Mouse (Mus musculus) neural tube, embryonic 15.5 days (tissue): ENCODE measurements around the gene Tmem50a. TPM values are rescaled to one million over a fixed set of nuclear protein-coding genes. Genes with fewer than 3 reads are reported as not detected.

Source experiments
- ATAC-seq: fragments of 200-750 bp; cut with Nextera tagmentation; 2 replicates; pipeline ENCODE4 v1.8.0; 2017; ENCODE audit warnings: mild to moderate bottlenecking, moderate TSS enrichment, moderate library complexity; ENCODE audit not compliant: low FRiP score
- H3K27ac ChIP-seq: fragments of 300-500 bp; sonication (generic); replicated peaks from 2 replicates; pipeline ENCODE4 v1.5.1; 2015; ENCODE audit warnings: mild to moderate bottlenecking, inconsistent platforms
- H3K27me3 ChIP-seq: fragments of 300-500 bp; sonication (generic); replicated peaks from 2 replicates; pipeline ENCODE4 v1.6.1; 2015; ENCODE audit warnings: inconsistent platforms
- H3K36me3 ChIP-seq: fragments of 300-500 bp; sonication (generic); 2 replicates; pipeline ENCODE4 v1.6.1; 2015; ENCODE audit warnings: inconsistent platforms
- H3K4me1 ChIP-seq: fragments of 300-500 bp; sonication (generic); 2 replicates; pipeline ENCODE4 v1.6.1; 2015; ENCODE audit warnings: inconsistent platforms
- H3K4me2 ChIP-seq: fragments of 300-500 bp; sonication (generic); 2 replicates; pipeline ENCODE4 v1.6.1; 2015; ENCODE audit warnings: inconsistent platforms, mild to moderate bottlenecking, moderate library complexity
- H3K4me3 ChIP-seq: fragments of 300-500 bp; sonication (generic); replicated peaks from 2 replicates; pipeline ENCODE4 v1.5.1; 2015; ENCODE audit warnings: mild to moderate bottlenecking, inconsistent platforms
- H3K9ac ChIP-seq: fragments of 300-500 bp; sonication (generic); replicated peaks from 2 replicates; pipeline ENCODE4 v1.6.1; 2015; ENCODE audit warnings: mild to moderate bottlenecking, inconsistent platforms
- H3K9me3 ChIP-seq: fragments of 300-500 bp; sonication (generic); replicated peaks from 2 replicates; pipeline ENCODE4 v1.6.1; 2016; ENCODE audit warnings: inconsistent platforms
- WGBS: fragments of 180-500 bp; shearing (Covaris S2); methylation state at CpG from one replicate; pipeline ENCODE4 v1.1.7; 2015; ENCODE audit warnings: mixed read lengths; 5-methylcytosine and 5-hydroxymethylcytosine counted together
- polyA plus RNA-seq: library from polyadenylated mRNA; unstranded; fragments of >200 nt; fragmentation: Nextera tagmentation; extraction: Ambion mirVana; gene quantifications from 2 replicates; pipeline ENCODE4 v1.2.1, GENCODE M21; 2015

Gene Tmem50a
- polyA plus RNA-seq, 1 experiment from 2014 or later: 218 TPM

DNA sequence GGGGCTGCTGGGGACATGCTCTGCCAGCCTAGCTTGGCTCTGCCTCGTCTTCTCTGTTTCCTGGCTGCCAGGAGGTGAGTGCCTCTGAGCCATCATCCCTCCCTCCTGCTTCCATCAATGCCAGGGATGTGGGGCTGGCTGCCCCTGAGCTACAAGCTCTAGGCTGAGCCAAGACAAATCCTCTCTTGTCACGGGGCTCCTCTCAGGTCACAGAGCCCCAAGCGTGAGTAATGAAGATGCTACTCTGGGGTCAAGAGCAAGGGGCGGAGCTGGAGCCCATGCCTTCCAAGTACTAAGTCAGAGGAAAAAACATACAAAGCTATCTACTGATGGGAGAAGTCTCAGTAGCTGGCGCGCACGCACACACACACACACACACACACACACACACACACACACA lies 11.8 kb downstream of the Tmem50a start:
- Histone ChIP-seq H3K27me3 (no peaks in the 10 kb centered on the region), H3K4me2 (no peak overlapping the region), H3K9ac (no peak overlapping the region), H3K4me1 (no peaks in the 10 kb centered on the region), H3K27ac (no peak overlapping the region), H3K4me3 (no peak overlapping the region), H3K36me3 (peaks cover 95% of the 10 kb centered on the region), H3K9me3 (no peaks in the 10 kb centered on the region)
- ATAC-seq: no peak
- WGBS: 80% methylated on average over 7 of the region's 7 CpGs

DNA sequence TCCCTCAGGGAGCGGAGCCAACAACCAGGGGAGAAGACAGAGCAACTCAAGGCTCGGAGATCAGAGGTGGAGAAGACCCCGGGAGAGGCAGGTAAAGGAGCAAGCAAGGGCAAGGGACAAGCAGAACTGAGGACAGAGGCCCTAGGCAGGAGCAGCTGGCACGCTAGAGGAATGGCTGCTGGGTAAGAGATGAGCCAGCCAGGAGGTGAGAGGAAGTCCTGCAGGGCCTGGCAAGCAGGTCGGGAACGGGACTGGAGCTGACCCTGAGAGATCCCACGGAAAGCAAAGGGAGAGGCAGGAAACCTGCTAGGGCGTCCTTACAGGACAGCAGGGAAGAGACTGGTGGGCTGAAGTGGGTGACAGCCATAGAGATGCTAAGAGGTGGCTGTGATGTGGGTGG lies 13.7 kb downstream of the Tmem50a start:
- WGBS: 97% methylated on average over 8 of the region's 8 CpGs
- Histone ChIP-seq H3K4me2 (no peak overlapping the region), H3K4me1 (no peaks in the 10 kb centered on the region), H3K27ac (no peak overlapping the region), H3K4me3 (no peak overlapping the region), H3K9ac (no peak overlapping the region), H3K27me3 (no peaks in the 10 kb centered on the region), H3K36me3 (peaks cover 93% of the 10 kb centered on the region), H3K9me3 (no peaks in the 10 kb centered on the region)
- no peak for ATAC-seq

DNA sequence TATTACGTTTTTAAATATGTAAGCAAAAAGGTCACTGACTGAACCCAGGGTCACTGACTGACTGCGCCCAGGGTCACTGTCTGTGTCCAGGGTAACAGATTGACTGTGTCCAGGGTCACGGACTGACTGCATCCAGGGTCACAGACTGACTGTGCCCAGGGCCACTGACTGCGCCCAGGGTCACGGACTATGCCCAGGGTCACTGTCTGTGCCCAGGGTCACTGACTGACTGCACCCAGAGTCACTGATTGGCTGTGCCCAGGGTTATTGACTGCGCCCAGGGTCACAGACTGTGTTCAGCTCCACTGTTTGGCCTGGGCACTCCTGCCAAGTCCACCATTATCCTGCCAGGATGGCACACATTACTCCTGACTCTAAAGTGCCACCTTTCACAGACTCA lies 17.6 kb downstream of the Tmem50a start:
- H3K36me3 ChIP-seq: peaks cover 67% of the 10 kb centered on the region
- H3K27me3 ChIP-seq: no peaks in the 10 kb centered on the region
- H3K9me3 ChIP-seq: no peaks in the 10 kb centered on the region
- H3K27ac ChIP-seq: no peak overlapping the region
- no peak for ATAC-seq
- no peak overlapping the region for H3K4me2 ChIP-seq
- 91% methylated on average over 6 of the region's 6 CpGs for WGBS
- no peak overlapping the region for H3K9ac ChIP-seq
- H3K4me3 ChIP-seq: no peak overlapping the region
- no peaks in the 10 kb centered on the region for H3K4me1 ChIP-seq

DNA sequence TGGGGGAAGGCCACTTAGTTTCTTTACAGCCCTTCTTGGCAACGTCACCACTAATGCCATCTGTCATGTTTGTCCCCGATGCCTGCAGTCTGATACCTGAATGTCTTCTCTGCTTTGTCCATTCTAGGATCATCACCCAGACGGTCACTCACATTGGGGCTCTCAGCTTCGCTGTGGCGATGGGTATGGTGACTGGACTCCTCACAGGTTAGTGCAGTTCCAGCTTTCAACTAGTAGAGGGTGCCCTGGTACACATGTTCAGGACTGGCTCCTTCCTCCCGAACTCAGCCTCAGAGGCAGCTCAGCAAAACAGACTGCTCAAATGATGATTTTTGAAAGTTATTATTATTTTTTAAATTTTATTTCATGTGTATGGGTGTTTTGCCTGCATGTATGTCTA lies 22.7 kb downstream of the Tmem50a start:
- WGBS: 81% methylated on average over 6 of the region's 6 CpGs
- H3K9ac ChIP-seq: no peak overlapping the region

DNA sequence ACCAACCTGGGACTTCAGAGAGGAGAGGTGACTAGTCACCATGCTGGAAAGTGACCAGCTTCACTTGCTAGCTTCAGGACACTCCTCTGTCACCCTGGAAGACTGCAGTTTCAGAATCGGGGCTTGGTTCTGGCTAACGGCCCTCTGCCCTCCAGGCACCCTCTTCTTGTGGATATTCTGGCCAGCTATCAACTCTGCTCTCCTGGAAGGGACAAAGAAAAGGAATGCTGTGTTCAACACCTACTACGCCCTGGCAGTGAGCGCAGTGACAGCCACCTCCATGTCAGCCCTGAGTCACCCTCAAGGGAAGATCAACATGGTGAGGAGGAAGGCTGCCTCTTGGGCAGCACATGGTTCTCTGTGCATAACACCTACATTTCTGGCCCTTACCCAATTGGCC lies 30.5 kb downstream of the Tmem50a start:
- Histone ChIP-seq H3K27me3 (no peaks in the 10 kb centered on the region), H3K4me2 (no peak overlapping the region), H3K36me3 (no peaks in the 10 kb centered on the region), H3K27ac (no peak overlapping the region), H3K4me1 (peaks cover 5% of the 10 kb centered on the region), H3K4me3 (no peak overlapping the region), H3K9ac (no peak overlapping the region), H3K9me3 (no peaks in the 10 kb centered on the region)
- ATAC-seq: no peak
- 92% methylated on average over 4 of the region's 4 CpGs for WGBS

More for the DNA sequence above, 22.7 kb downstream of the Tmem50a start:
- no peaks in the 10 kb centered on the region for H3K9me3 ChIP-seq
- no peak overlapping the region for H3K27ac ChIP-seq
- H3K4me2 ChIP-seq: no peak overlapping the region
- no peak overlapping the region for H3K4me3 ChIP-seq
- peaks cover 21% of the 10 kb centered on the region for H3K36me3 ChIP-seq
- ATAC-seq: no peak
- H3K27me3 ChIP-seq: no peaks in the 10 kb centered on the region
- H3K4me1 ChIP-seq: no peaks in the 10 kb centered on the region

DNA sequence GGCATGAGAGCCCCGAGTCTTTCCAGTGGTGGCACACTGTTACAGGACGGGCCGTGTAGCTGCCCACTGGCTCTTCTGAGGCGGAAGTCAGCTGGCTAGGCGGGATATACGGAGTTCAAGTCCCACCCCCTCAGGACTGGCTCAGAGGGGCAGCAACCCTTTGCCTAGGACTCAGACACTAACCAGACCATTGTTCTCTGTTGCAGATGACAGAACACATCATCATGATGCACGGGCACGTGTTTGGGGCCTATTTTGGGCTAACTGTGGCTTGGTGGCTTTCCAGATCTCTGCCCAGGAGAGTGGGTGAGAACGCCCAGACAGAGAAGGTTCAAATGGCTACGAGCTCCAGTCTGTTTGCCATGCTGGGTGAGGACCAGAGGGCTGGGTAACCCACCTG lies 31.0 kb downstream of the Tmem50a start:
- no peak overlapping the region for H3K9ac ChIP-seq
- WGBS: 87% methylated on average over 10 of the region's 10 CpGs
- peaks cover 11% of the 10 kb centered on the region for H3K4me1 ChIP-seq
- no peak overlapping the region for H3K4me2 ChIP-seq
- no peaks in the 10 kb centered on the region for H3K36me3 ChIP-seq
- H3K9me3 ChIP-seq: no peaks in the 10 kb centered on the region
- no peaks in the 10 kb centered on the region for H3K27me3 ChIP-seq
- ATAC-seq: no peak
- no peak overlapping the region for H3K4me3 ChIP-seq
- H3K27ac ChIP-seq: no peak overlapping the region

DNA sequence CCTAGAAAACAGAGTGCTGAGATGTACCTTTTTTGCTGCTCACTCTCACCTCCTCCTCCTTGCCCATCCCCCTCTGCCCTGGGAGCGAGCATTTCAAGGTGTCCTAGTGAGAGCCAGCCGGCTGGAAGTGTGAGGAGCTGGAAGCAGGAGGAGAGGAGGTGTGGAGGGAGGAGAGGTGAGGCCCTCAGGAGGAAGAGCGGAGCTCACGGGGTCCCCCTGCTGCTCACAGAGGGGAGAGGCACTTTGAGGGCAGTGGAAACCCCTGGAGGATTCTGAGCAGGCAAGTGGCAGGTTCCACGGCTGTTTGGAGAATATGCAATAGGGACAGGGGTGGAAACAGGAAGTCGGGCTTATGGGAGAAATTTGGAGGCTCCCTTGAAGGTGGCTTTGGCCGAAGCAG lies 31.6 kb downstream of the Tmem50a start:
- no peaks in the 10 kb centered on the region for H3K27me3 ChIP-seq
- H3K27ac ChIP-seq: no peak overlapping the region
- H3K9ac ChIP-seq: no peak overlapping the region
- peaks cover 11% of the 10 kb centered on the region for H3K4me1 ChIP-seq
- WGBS: 40% methylated on average over 7 of the region's 7 CpGs
- H3K9me3 ChIP-seq: no peaks in the 10 kb centered on the region
- H3K4me3 ChIP-seq: no peak overlapping the region
- ATAC-seq: no peak
- no peak overlapping the region for H3K4me2 ChIP-seq
- H3K36me3 ChIP-seq: no peaks in the 10 kb centered on the region

DNA sequence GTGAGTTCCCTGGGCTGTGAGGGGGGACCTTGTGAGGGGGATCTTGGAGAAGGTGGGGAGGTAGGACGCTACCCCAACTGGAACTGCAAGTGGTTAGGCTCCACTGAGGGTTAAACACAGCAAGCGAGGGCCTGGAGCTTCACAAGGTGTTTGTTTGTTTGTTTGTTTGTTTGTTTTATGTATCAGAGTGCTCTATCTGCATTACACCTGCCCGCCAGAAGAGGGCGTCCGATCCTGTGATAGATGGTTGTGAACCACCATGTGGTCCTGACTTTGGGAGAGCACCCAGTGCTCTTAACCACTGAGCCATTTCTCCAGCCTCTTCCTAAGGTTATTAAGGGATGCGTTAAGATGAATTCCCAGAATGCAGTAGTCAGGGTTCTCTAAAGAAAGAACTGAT lies 34.8 kb downstream of the Tmem50a start:
- 34% methylated on average over 6 of the region's 6 CpGs for WGBS

DNA sequence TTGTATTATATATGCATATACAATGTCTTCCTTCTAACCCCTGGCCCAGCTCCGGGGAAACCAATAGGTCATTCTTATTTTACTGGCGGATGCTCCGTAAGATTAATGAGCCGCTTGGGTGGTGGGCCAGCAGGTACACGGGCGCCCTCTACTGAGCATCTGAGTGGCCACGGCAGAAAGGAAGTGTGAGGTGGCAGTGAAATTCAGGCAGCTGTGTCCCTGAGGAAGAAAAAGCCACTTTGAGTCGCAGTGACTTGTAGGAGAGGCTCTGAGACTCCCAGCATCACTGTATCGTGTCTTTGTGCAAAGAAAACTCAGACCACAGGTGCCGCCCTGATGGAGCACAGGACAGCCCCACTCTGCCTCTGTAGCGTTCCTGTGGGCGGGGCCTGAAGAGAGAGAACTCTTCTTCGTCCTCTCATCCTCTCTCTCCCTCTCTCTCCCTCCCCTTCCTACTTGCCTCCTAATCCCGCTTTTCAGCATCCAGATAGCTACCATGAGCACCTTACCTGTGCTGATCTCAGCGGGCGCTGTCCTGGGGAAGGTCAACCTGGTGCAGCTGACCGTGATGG lies 35.3 kb downstream of the Tmem50a start:
- no peaks in the 10 kb centered on the region for H3K9me3 ChIP-seq
- peak overlapping the region; percentile 28 for H3K4me3 ChIP-seq
- H3K36me3 ChIP-seq: no peaks in the 10 kb centered on the region
- H3K4me1 ChIP-seq: peaks cover 11% of the 10 kb centered on the region
- no peak overlapping the region for H3K27ac ChIP-seq
- peak overlapping the region; percentile 37; the same call in 1 of the 2 replicates for H3K9ac ChIP-seq
- WGBS: 2% methylated on average over 17 of the region's 17 CpGs
- no peak for ATAC-seq
- H3K4me2 ChIP-seq: peak overlapping the region; percentile 63
- no peaks in the 10 kb centered on the region for H3K27me3 ChIP-seq

More for the DNA sequence above, 34.8 kb downstream of the Tmem50a start:
- Histone ChIP-seq H3K9me3 (no peaks in the 10 kb centered on the region), H3K27ac (no peak overlapping the region), H3K27me3 (no peaks in the 10 kb centered on the region), H3K4me2 (peak overlapping the region; percentile 63), H3K4me3 (peak overlapping the region; percentile 28), H3K9ac (no peak overlapping the region), H3K4me1 (peaks cover 11% of the 10 kb centered on the region), H3K36me3 (no peaks in the 10 kb centered on the region)
- no peak for ATAC-seq

DNA sequence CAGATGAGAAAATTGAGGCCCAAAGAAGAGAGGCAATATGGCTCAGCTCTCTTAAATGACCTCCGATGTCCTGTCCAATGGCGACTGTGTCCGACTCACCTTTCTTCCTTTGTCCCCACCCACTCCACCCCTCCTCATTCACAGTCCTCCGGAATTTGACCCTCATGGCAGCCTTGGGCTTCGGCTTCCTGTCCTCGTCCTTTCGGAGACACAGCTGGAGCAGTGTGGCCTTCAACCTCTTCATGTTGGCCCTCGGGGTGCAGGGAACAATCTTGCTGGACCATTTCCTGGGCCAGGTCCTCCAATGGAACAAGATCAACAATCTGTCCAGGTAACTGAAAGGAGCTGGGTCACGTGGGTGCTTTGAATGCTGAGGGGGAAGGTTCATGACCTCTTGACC lies 38.7 kb downstream of the Tmem50a start:
- Histone ChIP-seq H3K27me3 (no peaks in the 10 kb centered on the region), H3K27ac (no peak overlapping the region), H3K36me3 (no peaks in the 10 kb centered on the region), H3K4me3 (no peak overlapping the region), H3K4me1 (peaks cover 11% of the 10 kb centered on the region), H3K4me2 (no peak overlapping the region), H3K9me3 (no peaks in the 10 kb centered on the region), H3K9ac (no peak overlapping the region)
- ATAC-seq: no peak
- 84% methylated on average over 9 of the region's 9 CpGs for WGBS

DNA sequence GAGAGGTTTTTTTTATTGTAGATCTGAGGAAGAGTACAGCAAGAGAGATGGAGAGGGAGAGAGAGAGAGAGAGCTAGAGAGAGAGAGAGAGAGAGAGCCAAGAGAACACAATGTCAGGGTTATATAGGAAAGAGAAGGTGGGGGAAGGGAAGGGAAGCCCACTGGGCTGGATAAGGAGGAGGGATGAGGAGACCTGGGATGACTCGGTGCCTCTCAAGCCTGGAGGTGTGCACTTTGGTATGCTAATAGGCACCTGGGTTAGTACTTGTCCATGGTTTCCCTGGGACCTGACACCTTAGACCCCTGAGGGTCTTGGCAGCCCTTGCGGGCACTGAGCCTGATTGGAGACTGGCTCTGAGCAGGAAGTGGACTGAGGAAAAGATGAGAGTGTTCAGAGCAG lies 42.9 kb downstream of the Tmem50a start:
- no peaks in the 10 kb centered on the region for H3K4me1 ChIP-seq
- 39% methylated on average over 2 of the region's 2 CpGs for WGBS
- peaks cover 33% of the 10 kb centered on the region for H3K27me3 ChIP-seq
- H3K9ac ChIP-seq: no peak overlapping the region
- H3K9me3 ChIP-seq: no peaks in the 10 kb centered on the region
- H3K4me3 ChIP-seq: no peak overlapping the region
- ATAC-seq: no peak
- H3K36me3 ChIP-seq: no peaks in the 10 kb centered on the region
- H3K27ac ChIP-seq: no peak overlapping the region
- no peak overlapping the region for H3K4me2 ChIP-seq

DNA sequence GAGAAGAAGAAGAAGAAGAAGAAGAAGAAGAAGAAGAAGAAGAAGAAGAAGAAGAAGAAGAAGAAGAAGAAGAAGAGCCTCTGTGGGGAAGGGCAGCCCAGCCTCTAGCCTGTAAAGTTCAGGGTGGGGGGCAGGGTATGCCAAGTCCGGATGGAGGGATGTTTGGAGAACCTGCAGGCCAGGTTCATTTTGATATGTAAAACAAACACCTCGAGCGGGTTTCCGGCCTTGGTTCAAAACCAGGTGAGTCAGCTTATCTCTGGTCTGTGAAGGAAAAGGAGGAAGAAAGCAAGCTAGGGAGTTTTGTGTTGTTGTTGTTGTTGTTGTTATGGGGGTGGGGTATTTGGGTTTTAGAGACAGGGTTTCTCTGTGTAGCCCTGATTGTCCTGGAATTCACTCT lies 43.3 kb downstream of the Tmem50a start:
- Histone ChIP-seq H3K27me3 (peaks cover 33% of the 10 kb centered on the region), H3K9ac (no peak overlapping the region), H3K9me3 (no peaks in the 10 kb centered on the region), H3K4me3 (no peak overlapping the region), H3K4me2 (no peak overlapping the region), H3K27ac (no peak overlapping the region), H3K4me1 (no peaks in the 10 kb centered on the region), H3K36me3 (no peaks in the 10 kb centered on the region)
- WGBS: 43% methylated on average over 4 of the region's 4 CpGs
- no peak for ATAC-seq
